Mouse (Mus musculus) myocyte (in vitro differentiated cells): ENCODE data around the gene Fiz1.

Source experiments
- MAX ChIP-seq: IDR thresholded peaks from one replicate; pipeline ENCODE4 v1.6.1; 2011; ENCODE audit warnings: low read depth, mild to moderate bottlenecking, control low read depth
- POLR2A ChIP-seq: IDR thresholded peaks from one replicate; pipeline ENCODE4 v1.6.1; 2011; ENCODE audit warnings: low read depth, mild to moderate bottlenecking, control low read depth, moderate library complexity; ENCODE audit not compliant: insufficient read length

- TF ChIP-seq POLR2A: no peak
- no peak for TF ChIP-seq MAX
Observed at GRCm38 (mm10) chr7:5052931-5053343, 38.4 kb upstream of the Fiz1 start.
